Mouse (Mus musculus): ENCODE results near the gene Gdpgp1.

GRCm38 (mm10) chr7:80285725-80286124 lies 53.1 kb downstream of the Gdpgp1 start:
- TF ChIP-seq POLR2A (IDR thresholded peaks at IDR 0.05; ENCODE audit: borderline replicate concordance, control insufficient read depth, low read depth, low read length), result no peak
- TF ChIP-seq CTCF (IDR thresholded peaks at IDR 0.05; ENCODE audit: control insufficient read depth, insufficient read depth, low read length), result no peak

All from bone marrow, adult 2 months (tissue).